Mouse (Mus musculus): Measurements from ENCODE around the gene Inpp5d.
"Not testable (repeated sequence)": the region's sequence is repeated elsewhere in the genome, so short reads cannot be mapped to it uniquely, and the experiment has no call there.

Gene Inpp5d

GRCm38 (mm10) chr1:87658485-87658884 lies 38.4 kb downstream of the Inpp5d start:
- DNase-seq (ENCODE audit: low spot score): no peak

GRCm38 (mm10) chr1:87658937-87659617 lies 39.0 kb downstream of the Inpp5d start:
- DNase-seq (ENCODE audit: low spot score): no peak

DNA sequence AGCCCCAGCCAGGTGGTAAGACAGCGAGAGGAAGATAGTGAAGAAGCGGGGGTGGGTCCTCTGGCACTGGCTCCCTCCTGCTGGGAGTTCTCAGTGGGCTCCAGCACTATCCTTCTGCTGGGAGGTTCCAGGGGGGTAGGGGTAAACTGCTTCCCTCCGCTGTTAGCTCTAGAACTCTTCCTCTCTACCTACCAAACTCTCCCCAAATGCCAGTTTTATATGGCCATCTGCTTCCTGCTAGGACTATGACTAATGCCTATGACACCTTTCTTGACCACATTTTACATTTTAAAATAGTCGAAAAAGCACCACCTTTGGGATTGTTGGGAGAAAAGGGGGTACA lies 39.5 kb downstream of the Inpp5d start:
- no peak for DNase-seq (ENCODE audit: low spot score)

DNA sequence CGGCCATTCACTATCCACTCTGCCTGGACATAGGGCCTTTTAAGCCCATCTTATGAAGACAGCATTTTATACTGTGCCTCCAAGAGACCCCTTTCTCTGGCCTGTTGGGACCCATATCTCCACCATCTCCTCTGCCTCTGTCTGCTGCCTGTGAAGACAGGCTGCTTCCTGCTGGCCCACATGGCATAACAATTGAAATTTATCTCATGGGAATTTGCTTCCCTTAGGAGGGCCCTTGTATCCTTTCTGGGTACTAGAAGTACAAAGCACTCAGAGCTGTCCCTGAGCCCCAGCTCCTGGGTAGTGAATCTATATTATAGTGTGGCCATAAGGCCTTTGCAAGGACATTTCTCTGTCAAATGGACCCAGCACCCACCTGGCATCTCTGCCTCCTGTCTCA lies 40.6 kb downstream of the Inpp5d start:
- no peak for DNase-seq (ENCODE audit: low spot score)

DNA sequence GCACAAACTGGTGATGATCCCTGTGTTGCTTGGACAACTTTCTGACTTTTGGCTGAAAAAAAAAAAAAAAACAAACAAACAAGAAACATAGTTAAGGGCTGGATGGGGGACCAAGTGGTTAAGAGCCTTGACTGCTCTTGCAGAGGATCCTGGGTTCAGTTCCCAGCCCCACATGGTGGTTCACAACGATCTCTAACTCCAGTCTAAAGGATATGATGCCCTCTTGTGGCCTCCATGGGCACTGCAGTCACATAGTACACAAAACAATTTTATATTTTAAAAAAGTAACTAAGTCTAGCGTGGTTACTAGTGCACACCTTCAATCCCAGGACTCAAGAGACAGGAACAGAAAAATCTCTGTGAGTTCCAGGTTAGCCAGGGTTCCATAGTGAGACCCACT lies 43.9 kb downstream of the Inpp5d start:
- no peak for DNase-seq (ENCODE audit: low spot score)

DNA sequence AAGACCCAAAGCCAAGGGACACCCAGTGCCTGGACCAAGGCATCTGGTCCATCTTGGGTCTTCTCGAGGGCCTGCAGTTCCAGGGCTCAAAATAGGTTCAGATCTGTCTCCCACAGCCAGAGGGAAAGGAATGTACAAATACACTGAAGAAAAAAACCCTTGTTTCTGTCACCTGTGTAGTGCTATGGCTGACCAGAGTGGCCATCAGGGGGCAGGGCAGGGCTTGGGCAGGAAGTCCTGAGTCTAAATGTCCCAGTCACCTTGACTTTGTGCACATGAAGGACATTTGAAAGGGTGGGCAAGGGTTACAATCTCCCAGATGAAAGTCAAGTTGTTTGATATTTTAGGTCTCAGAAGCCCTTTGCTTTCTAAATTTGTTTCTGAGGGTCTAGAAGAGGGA lies 46.9 kb downstream of the Inpp5d start:
- no peak for DNase-seq (ENCODE audit: low spot score)

GRCm38 (mm10) chr1:87668300-87668699 lies 48.2 kb downstream of the Inpp5d start:
- no peak for DNase-seq (ENCODE audit: low spot score)

GRCm38 (mm10) chr1:87671483-87671882 lies 51.4 kb downstream of the Inpp5d start:
- DNase-seq (ENCODE audit: low spot score): no peak

- no peak for DNase-seq (ENCODE audit: low spot score)
Measured at GRCm38 (mm10) chr1:87673822-87674604, 53.9 kb downstream of the Inpp5d start.

DNA sequence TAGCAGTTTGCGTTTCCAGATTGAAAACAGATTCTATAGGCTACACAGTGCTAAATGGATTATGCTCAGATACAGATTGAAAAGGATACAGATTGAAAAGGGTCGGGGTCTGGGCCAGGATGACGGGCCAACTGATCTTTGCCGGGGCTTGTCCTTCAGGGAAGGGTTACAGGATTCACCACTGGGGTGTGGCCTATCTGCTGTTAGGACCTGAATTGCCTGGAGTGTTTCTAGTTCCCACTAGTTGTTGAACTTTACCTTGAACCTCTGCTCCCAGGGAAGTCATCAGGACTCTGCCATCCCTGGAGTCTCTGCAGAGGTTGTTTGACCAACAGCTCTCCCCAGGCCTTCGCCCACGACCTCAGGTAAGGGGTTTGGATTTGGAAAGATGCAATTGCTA lies 55.9 kb downstream of the Inpp5d start:
- DNase-seq (ENCODE audit: low spot score): no peak

DNA sequence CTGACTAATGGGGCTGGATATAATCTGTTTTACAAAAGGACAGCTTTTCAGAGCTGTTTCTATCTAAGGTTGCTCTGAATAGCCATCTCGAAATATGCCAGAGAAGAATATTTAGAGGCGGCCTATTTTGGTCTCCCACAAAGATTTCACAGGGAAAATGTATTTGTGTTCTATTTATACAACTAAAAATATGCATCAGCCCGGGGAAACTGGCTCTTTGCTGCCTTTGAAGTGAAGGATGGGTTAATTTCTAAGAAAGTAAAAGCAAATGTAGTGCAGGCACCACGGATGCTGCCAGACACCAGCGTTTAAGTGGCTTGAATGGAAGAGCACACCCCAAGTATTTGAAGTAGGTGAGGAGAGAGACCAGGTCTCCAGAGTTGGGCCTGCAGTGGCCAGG lies 59.0 kb downstream of the Inpp5d start:
- no peak for DNase-seq (ENCODE audit: low spot score)

DNA sequence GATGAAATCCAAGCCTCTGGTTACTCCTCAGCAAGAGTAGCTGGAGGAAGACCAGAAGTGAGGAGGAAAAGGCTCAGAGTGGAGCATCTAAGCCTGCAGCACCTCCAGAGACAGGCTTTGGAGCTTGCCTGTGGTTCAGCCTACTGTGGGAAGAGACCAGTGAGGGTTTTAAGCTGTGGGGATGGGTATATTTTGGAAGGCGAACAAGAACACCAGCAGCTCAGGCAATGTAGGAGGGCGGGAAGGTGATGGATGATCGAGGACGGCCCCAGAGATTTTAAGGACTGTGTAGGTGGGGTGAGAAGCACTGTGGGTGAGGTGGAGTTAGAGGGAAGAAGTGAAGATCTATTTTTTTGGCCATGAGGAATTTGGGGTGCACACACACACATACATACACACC lies 60.8 kb downstream of the Inpp5d start:
- no peak for DNase-seq (ENCODE audit: low spot score)

DNA sequence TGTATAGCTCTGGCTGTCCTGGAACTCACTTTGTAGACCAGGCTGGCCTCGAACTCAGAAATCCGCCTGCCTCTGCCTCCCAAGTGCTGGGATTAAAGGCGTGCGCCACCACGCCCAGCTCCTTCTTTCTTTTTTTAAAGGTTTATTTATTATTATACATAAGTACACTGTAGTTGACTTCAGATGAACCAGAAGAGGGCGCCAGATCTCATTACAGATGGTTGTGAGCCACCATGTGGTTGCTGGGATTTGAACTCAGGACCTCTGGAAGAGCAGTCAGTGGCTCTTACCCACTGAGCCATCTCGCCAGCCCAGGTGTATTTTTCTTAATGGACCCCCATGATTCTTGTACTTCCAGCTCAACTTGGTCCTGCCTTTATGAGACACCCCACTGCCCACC lies 62.4 kb downstream of the Inpp5d start:
- not testable (repeated sequence) for DNase-seq (ENCODE audit: low spot score)

GRCm38 (mm10) chr1:87684071-87684470 lies 64.0 kb downstream of the Inpp5d start:
- DNase-seq (ENCODE audit: low spot score): no peak

DNA sequence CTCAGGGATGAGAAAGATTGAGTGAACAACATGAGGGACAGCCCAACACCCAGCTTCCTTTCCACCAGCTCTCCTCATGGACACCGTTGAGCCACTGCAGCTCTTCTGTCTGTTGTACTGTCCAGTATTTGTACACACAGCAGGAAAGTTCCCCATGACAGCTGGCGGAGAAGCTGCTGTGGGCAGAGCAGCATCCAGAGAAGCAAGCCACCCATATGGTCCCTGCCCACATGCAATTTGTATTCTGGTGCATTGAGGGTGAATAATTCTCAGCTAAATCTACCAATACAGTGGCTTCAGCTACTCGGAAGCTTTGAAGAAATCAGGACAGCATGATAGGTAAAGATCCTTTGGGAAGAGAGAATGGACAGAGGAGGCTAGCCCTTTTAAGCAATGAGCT lies 64.7 kb downstream of the Inpp5d start:
- no peak for DNase-seq (ENCODE audit: low spot score)

DNA sequence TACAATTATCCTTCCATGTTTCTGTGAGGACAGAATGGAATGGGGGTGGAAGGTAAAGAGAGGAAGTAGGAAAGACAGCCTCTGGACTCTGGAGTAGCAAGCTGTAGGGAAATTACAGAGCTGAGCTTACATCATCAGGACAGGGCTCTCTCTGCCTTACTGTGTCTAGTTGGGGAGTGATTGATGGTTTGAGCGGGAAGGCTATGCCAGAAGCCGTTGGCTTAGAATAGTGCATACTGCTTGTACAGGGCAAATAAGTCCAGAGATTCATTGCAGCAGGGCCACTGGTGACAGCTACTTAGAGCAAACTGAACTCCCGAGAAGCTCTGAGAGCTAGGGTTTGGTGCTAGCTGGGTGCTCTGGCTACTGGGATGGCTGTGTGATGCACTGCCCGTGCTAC lies 66.2 kb downstream of the Inpp5d start:
- DNase-seq (ENCODE audit: low spot score): no peak

DNA sequence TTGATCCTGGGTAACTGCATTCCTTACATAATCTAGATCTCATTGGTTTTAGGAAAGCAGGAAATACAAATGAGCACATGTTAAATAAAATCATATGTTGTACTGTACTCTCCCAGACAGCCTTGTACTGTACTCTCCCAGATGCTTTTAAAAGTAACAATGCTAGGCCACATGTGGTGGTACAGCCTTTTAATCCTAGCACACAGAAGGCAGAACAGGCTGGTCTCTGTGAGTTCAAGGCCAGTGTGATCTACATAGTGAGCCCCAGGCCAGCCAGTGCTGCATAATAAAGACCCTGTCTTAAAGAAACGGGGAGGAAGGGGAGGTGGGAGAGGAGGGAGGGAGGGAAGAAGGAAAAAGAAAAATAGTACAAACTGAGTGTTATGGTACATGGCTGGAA lies 66.9 kb downstream of the Inpp5d start:
- no peak for DNase-seq (ENCODE audit: low spot score)

DNA sequence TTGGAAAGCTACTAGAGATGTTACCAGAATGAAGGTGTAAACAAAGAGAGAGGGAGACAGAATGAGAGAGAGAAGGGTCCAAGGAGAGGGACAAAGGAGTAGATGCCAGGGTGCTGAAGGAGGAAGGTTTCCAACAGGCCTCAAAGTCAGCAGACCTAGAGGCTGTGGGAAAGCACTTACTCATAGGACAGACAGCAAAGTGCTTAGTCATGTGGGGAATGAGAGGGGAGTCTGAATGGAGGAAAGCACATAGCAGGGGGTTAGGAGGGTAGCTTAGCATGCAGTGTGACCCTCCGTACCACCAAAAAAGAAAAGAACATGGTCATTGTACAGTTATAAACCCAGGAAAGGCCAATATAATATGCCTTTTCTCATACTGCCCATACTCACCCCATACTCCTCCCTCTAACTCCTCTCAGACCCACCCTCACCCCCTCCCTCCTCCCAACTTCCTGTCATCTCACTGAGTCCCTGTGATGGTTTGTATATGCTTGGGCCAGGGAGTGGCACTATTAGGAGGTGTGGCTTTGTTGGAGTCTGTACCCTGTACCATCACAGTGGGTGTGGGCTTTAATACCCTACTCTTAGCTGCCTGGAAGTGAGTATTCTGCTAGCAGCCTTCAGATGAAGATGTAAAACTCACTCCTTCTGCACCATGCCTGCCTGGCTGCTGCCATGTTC lies 69.7 kb downstream of the Inpp5d start:
- DNase-seq (ENCODE audit: low spot score): no peak

DNA sequence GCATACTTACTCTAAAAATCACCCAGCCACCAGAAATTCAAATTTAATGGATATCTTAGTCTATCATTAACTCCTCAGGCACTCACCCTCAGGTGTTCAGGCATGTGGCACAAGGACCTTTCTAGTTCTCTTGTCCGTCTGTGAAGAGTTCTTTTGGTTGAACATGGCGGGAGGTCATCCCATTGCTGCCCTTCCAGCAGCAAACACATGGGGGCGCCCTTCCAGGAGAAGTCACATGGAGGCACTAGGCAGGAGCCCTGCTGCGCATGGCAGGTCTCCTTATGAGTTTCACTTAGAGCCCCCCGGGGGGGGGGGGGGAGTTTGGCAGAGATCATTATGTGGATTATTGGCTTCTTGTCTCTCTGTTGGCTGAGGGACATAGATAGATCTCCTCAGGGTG lies 76.2 kb downstream of the Inpp5d start:
- DNase-seq (ENCODE audit: low spot score): peak; percentile 58

- DNase-seq (ENCODE audit: low spot score): no peak
Measured at GRCm38 (mm10) chr1:87698010-87698409, 77.9 kb downstream of the Inpp5d start.

GRCm38 (mm10) chr1:87699890-87700448 lies 79.9 kb downstream of the Inpp5d start:
- DNase-seq (ENCODE audit: low spot score): no peak

GRCm38 (mm10) chr1:87704230-87704629 lies 84.1 kb downstream of the Inpp5d start:
- DNase-seq (ENCODE audit: low spot score): no peak

GRCm38 (mm10) chr1:87706361-87706760 lies 86.2 kb downstream of the Inpp5d start:
- DNase-seq (ENCODE audit: low spot score): no peak

All from testis, postnatal 10 days (tissue).